Mouse (Mus musculus) small intestine, adult 2 months (tissue): Measurements from ENCODE around the gene Uri1.
A peak's percentile ranks its signal among the peaks of the same experiment; 100 is the strongest.

ENCODE experiments used
- CTCF ChIP-seq: fragments of 200-500 bp; IDR thresholded peaks from 2 replicates; pipeline ENCODE4 v1.5.1; 2012; ENCODE audit warnings: low read depth, mild to moderate bottlenecking, control low read depth, inconsistent platforms, low read length, moderate library complexity, mixed read lengths; ENCODE audit not compliant: insufficient replicate concordance, insufficient read length; ENCODE audit errors: extremely low read depth
- POLR2A ChIP-seq: fragments of 200-500 bp; IDR thresholded peaks from 2 replicates; pipeline ENCODE4 v1.6.1; 2012; ENCODE audit warnings: low read depth, mild to moderate bottlenecking, control low read depth, inconsistent platforms, low read length, moderate library complexity

- TF ChIP-seq CTCF = no peak
- TF ChIP-seq POLR2A = peak; percentile 57
Observed at GRCm38 (mm10) chr7:38019369-38019749, 4.0 kb downstream of the Uri1 start.
